Mouse (Mus musculus) kidney, postnatal 25 days (tissue): ENCODE data around the gene Adam15.

Experiments
- DNase-seq, 2 experiments: peaks; one replicate each; pipeline ENCODE4 v3.0.0; 2021; ENCODE audit warnings: mixed read lengths in 2 of 2

Adam15 gene

DNA sequence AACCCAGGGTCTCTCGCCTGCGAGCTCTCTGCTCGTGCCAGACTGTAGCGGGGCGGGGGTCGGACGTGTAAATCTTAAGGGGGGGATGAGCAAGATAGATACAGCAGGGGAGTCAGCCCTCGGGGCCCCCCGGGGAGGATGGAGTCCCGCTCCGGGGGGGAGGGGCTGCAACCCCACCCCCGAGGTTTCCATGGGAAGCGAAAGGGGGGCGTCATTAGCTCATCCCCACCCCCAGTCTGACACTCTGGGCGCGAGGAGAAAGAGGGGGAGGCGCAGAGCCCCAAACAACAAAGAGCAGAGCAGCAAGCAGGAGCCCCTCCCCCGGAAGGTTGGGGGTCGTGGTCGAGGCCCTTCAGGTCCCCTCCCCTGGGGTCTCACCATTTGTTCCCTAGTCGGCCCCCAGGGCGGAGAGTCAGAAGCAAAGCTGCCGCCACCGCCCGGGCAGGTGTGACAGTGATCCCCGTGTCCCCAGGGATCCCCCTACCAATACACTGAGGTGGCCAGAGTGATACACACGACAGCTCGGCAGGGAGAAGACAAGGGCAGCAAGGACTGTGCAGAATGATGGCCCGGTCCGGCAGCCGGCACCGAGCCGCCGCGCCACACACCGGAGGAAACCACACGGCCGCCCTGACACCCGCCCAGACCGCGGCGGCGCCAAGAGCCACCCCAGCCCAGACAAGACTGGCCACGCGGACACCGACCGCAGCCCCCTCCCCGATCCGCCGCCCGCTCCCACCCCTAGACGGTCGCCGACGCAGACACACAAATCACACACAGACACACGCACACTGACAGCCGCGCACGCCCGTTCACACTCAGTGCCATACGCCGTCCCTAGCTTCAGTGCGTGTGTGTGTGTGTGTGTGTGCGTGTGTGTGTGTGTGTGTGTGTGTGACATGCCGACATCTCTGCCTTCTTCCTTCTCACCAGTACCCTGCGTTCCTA lies 28.3 kb downstream of the Adam15 start:
- DNase-seq = no peak

DNA sequence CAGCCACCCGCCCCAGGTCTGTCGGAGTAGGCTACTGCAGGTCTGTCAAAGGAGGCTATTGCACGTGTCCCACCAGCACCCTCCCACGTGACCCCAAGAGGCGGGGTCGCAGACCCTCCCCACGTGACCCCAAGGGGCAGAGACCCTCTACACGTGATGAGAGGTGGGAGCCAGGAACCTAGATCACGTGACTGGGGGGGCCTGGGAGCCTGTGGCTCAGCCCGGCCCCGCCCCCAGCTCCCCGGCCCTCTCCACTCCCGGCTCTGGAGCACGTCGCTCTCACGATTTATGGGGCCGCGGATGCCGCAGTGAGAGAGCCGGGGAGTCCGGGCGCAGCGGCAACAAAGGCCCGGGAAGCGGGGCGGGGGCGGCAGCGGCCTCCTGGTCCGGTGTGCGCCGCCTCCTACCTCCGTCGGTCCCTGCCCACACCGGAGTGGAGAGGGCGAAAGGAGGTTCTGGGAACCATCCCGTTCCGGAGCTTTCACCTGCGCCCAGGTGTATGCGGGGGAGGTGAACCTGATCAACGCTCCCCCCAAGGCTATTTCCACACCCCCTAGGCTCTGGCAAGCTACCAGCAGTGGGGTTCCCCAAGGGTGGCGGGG lies 29.1 kb downstream of the Adam15 start:
- peak; percentile 40 to 70 for DNase-seq

DNA sequence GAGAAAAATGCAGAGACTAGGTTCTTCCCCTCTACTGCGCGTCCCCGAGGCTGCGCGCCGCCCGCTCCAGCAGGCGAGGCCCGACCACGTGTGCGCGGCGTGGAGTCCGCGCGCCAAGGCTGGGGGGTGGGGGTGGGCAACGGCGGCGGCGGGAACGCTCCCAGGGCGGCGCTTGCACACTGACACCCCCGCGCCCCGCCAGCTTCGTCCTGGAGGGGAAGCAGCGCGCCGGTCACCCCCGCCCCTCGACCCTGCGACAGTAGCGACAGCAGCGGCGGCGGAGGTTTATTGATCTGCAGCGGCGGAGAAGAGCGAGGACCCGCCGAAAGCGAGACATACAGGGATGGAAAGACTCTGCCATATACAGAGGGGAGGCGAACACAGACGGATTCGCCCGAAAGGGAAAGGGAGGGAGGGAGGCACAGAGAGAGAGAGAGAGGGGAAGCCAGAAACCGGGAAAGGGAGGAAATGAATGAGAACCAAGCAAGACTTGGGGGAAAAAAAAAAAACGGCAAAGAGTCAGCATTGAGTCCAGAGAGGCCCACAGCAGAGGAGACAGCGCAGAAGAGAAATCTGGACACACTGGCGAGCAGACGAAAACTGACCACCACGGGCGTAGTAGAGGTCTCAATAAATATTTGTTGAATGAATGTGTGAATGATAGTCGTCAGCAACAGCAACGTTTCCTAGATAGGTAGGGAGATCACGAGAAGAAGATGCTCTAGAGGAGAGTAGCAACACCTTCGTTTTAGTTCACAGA lies 30.0 kb downstream of the Adam15 start:
- no peak for DNase-seq

DNA sequence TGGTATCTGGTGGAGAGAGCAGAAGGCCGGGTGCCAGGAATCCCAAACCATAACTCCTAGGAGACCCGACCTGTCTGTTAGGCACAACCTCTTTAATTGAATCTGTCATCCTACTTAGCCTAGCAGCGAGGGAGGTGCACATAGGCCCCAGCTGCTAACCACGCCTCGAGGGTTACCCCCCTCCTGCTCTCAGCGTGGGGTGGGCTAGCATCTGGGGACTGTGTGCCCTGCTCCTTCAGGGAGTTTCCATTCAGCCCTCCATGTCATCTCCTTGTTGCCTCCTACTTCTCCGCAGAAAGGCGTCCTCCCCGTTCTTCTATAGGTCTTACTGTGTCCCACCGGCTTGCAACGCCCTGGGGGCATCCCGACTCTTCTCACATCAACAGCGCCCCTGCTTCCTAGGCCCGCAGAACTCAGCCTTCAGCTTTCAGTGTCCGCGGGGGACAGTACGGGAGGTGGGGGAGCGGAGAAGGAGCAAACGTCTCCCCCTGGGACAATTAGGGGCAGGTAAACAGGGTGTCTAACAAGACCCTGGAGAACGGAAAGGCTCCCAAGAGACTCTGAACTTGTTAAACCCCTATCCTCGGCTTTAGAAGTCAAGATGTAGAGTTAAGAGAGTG lies 30.7 kb downstream of the Adam15 start:
- DNase-seq = no peak

DNA sequence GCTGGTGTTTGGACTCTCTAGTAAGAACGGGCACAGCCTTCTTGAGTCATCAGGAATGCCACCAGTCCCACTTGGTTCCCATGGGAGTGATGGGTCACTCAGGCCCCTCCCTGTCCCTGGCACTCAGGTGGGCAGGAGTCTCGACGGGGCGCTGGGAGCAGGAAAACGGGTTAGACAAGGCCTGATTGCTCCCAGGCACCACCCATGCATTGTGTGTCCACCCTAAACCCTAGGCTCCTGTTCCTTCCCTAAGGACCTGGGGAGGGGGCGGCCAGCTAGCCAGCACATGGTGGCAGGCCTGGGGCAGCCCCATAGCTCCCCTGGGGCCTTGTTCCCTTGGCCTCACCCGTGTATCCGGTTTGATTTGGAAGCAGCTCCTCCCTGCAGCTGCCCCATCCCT lies 31.5 kb downstream of the Adam15 start:
- DNase-seq = no peak

DNA sequence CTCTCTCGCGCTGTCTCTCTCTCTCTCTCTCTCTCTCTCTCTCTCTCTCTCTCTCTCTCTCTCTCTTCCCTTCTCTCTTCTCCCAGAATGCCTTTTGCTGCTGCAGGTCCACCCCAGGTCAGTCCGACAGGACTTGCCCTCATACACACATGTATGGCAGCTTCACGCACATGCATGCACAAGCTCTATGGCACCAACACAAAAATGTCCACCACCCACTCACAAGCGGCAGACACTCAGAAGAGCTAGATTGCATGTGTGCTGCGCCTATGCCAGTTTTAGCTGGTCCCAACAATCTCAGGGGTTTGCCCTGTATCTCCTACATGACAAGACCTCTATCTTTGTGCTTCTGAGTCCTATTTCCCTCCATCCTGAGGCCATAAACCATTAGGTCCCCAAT lies 32.5 kb downstream of the Adam15 start:
- no peak for DNase-seq

DNA sequence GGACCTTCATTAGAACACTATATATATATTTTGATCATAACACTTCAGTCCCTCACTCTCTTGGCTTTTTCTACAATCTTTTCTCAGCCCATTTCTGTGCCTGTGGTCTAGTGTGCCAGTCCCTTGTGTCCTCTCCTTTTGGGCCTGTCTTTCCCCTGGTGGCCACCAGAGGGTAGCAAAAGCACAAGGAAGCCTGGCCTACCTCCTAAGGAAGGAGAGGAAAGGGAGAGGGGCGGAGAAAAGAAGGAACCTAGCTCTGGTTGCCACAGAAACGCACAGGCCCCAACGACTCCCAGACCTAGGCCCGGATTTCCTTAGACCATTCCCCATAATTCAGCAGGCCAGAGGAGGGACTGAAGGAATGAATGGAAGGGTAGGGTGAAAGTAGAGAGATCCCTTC lies 33.0 kb downstream of the Adam15 start:
- peak; percentile 90 to 93 for DNase-seq

DNA sequence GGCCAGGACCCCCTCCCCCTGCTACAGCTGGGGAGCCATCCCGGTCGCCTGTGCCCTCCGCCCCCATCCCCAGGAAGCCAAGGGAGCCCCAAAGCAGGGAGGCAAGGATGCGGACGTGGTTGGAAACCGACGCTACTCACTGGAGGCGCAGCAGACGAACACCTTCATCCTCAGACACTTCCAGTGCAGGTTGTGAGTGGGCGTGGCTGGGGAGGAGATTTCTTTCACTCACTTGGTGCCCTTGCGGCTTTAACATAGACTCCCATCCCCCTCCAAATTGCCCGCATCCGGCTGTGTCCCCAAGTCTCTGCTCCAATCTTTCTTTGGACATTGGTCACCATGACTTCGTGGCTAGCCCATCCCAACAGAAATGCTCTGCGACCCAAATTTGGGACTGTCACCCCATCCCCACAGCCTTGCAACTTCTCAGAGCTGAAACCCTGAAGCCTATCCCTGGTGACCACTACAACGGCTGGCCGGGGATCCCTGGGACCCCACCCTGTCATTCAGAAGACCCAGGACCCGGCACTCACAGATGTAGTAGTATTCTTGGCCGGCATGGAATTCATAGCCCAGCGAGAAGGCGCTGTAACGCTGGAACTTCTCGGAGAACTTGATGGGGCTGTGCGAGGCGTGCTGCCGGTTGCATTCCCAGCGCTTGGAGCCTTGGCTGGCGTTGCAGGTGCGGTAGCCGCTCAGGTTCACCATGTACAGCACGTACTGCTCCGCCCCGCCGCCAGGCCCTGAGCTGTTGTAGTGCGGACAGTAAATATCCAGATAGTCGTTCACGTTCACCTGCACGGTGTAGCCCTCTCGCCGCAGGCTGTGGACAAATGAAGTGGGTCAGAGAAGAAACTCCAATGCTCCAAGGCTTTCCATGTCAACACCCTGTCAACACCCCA lies 33.6 kb downstream of the Adam15 start:
- DNase-seq = peak in 1 of 2 experiments; percentile 51

DNA sequence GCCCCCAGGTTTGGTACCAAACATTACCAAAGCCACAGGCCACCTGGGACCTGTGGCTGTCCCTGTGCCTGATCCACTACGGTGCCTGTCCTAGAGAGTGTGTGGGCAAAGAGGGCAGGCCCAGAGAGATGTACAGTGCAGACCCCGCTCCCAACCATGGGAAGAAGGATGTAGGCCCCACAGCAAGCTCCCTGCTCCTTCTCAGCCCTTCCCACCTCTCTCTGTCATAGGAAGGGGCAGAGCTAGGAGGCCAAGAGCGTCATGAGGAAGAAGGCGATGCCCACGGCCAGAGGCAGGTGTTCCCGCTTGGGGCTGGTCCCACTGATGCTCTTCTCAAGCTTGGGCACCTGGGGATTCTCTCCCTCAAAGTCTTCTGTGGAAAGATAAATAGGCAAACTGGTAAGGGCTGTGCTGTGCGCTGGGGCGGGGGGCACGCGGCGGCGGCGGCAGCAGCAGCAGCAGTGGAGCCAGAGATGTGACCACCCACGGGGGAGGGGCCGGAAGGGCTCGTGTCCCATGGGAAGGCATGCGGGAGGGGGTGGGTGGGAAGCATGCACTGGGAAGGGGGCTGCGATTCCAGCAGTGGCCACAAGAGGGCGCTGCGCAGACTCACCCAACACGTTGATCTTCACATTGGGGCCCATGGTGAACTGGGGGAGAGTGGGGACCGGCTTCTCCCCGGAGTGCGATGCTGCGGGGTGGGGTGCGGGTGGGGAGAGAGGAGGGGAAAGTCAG lies 34.4 kb downstream of the Adam15 start:
- peak; percentile 87 to 91 for DNase-seq

DNA sequence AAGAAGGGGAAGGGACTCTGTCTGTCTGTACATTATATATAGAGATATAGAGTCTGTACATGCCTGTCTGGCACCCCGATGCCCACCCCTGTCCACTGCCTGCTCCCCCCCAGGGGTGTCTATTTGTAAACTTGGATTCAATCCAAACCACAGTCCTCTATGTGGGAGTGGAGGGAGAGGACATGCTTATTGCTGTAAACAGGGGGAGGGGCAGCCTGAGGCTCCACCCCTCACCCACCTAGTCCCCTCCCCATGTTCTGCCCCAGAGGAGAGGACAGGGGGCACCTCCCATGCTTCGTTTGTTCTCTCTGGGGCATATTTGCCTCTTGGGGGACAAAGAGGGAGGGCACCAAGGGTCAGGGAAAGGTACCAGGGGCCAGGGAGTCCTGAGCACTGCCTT lies 35.0 kb downstream of the Adam15 start:
- peak in 1 of 2 experiments; percentile 45 for DNase-seq

DNA sequence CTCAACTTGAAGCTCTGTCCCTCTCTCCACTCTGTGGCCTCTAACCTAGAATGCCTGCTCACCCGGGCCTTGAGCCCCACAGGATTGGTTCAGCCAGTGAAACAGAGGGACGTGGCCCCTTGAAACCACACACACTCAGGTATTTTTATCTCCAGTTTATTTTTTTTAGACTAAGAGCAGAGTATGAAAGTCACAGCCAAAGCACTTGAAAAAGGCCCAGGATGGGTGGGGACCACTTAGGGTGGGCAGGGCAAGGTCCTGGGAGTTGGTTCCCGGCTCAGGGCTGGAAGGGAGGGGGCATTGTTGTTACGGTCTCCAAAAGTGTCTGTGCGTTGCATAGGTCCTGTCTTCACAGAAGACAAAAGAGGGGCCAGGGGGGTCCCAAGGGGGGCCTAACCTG lies 35.5 kb downstream of the Adam15 start:
- no peak for DNase-seq

DNA sequence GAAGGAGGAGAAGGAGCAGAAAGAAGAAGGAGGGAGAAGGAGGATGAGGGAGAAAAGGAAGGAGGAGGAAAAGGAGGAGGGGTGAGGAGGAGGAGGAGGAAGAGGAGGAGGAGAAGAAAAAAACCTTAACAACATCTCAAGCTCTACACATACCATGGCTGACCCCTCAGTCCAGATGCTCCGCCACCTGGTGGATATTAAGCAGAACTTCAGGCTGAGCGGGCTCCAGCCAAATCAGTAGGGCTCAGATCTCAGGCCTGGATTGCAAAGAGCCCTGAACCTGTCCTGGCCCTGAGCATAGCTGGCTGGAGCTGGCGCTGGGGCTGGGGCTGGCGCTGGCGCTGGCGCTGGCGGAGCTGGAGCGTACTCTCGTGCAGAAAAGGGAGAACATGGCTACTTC lies 41.7 kb downstream of the Adam15 start:
- DNase-seq = peak; percentile 75 to 83

DNA sequence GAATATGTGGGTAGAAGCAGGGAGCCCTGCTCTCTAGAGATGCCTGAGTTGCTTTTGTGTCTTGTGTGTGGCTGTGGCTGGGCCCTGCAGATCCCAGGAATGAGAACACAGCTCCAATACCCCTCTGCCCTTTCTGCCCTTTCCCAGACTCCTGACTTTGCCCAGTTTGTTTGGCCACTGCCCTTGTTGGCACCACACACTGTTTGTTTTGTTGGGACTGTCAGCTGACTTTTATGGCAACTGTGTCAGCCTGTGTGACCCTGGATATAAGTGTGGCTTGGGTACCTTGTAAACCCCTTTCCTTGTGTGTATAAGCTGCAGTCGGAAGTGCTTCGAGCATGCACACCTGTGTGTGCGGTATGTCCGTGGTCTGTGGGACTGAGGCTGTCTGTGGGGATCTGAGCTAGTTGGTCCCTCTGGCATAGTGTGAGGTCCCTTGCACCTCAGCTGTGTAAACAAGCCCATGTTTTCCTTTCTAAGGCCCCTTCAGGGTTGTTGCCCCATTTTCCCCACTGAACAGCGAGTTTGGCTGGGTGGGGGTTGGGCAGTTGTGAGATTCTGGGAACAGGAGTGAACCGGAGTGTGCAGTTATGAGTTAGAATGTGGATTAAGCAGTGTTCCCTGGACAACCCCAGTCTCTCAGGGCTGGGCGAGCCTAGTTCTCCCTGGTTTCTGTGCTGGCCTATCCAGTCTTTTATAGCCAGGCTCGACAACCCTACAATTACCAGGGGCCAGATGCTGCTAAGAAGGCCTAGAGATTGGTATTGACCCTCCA lies 44.1 kb downstream of the Adam15 start:
- peak; percentile 61 to 72 for DNase-seq

DNA sequence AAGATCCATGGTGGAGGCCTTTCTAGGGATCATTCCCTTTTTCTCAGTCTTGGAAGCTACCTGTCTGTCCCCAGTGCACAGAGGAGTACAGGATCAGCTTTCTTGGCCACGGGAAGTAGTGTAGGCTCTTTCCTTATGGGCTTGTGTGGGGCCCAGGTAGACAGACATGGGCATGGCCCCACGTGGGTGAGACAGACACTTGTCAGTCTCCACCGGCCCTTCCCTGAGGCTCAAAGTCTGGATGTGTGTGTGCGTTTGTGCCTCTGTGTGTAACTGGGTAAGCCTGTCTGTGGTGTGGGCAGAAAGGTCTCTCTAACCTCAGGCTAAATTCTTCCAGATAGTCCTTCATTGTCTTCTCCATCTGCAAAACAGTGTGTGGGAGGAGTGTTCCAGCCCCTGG lies 44.7 kb downstream of the Adam15 start:
- DNase-seq = peak in 1 of 2 experiments; percentile 62

DNA sequence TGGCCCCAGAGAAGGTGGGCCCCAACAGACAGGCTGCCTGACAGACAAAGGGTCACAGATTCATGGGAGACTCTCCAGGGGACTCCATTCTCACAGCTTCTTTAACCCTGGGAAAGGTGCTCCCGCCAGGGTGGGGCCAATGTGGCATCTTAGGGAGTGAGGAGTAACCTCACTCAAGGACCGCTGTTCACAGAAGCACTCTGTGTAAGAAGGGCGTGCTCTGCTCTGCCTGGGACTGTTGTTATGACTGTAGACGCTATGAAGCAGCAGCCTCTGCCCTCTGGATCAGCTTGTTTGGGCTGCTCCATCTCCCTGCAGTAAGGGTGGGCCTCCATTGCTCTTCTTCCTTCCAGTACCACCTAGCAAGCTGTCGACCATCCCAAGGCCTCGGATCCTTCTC lies 45.4 kb downstream of the Adam15 start:
- no peak for DNase-seq

DNA sequence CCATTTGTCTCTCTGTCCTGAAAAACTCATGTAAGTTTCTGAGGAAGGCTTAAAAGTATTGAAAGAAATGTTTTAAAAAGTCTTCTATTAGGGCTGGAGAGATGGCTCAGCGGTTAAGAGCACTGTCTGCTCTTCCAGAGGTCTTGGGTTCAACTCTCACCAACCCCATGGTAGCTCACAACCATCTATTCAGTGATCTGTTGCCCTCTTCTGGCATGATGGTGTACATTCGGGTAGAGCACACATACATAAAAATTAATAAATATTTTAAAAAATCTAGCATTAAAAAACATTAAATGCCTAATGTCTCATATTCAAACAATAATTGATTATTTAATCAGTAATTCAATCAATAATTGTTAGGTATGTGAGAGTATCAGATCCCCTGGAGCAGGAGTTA lies 49.3 kb downstream of the Adam15 start:
- DNase-seq = no peak

DNA sequence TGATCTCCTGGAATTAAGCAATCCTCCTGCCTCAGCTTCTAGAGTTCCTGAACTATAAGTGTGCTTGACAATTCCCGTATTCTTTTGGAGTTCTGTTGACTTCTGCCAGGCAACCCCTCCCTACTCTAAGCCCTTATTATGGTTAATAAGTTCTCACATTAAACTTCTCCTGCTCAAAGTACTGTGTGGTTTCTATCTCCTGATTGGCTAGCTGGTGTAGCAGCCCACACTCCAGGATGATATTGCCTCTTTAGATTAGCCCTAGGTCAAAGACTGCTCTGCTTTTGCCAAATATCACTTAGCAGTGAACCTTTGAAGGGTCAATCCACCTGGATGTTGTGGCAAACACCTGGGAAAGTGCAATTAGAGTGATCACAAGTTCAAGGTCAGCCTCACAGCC lies 49.7 kb downstream of the Adam15 start:
- peak in 1 of 2 experiments; percentile 74 for DNase-seq

DNA sequence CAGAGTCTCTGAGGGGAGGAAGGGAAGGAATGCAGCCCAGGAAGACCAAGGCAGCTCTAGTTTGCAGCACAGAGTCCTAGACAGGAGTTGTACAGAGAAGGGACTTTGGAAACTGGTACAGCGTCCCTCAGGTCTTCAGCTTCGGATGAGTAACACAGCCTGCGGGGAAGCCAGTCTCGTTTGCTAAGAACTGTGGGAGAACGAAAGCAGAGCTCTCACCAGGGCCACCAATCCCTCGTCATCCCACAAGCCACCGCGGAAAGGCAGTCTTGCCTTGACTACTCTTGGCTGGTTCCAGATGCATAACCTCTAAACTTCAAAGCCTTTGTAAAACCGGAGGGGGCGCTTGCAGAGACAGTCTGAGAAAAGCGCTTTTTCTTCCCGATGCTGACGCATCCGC lies 50.3 kb downstream of the Adam15 start:
- peak; percentile 61 to 76 for DNase-seq

DNA sequence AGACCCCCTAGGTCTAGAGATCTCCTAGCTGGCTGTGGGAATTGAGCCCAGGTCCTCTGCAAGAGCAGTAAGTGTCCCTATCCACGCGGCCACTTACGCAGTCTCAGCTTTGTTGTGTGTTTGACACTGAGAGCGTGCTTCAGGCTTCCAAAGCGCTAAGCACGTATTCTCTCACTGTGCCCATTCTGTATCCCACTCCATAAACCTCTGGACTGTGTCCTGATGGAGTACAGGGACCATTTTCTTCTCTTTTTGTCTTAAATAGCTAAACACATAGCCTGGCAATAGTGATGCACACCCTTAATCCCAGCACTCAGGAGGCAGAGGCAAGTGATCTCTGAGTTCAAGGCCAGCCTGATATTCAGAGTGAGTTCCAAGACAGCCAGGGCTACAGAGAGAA lies 50.9 kb downstream of the Adam15 start:
- no peak for DNase-seq

DNA sequence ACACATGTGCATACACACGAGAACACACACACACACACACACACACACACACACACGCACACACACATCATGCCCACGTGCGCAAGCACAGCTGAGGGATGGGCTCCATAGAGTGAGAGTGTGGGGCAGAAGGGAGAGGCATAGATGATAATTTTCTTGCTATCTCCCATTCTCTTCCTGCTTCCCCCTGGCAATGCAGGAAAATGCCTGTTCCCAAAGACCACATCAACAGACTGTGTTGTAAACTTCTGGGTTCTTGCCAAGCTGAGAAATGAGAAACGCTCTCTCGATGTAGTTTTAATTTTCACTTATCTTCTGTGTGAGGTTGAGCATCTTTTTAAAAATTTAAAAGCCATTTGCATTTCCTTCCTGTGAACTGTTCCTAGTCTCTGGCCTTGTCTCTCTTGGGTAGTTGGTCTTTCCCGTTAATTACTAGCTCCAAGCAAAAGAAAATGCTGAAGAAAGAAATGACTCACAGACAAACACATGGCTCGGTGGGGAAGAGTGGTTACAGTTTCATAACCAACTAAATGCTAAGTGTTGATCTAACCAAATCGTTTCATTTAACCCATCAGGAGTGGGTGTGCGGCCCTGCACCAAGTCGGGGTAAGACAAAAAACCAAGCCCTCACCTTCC lies 52.9 kb downstream of the Adam15 start:
- DNase-seq = no peak
